Mouse (Mus musculus): ENCODE data around the gene Scaf4. TPM values are rescaled to one million over a fixed set of nuclear protein-coding genes. Genes with fewer than 3 reads are reported as not detected.
A peak's percentile ranks its signal among the peaks of the same experiment; 100 is the strongest.

Gene Scaf4
- polyA plus RNA-seq, 1 experiment = 67.0 TPM

DNA sequence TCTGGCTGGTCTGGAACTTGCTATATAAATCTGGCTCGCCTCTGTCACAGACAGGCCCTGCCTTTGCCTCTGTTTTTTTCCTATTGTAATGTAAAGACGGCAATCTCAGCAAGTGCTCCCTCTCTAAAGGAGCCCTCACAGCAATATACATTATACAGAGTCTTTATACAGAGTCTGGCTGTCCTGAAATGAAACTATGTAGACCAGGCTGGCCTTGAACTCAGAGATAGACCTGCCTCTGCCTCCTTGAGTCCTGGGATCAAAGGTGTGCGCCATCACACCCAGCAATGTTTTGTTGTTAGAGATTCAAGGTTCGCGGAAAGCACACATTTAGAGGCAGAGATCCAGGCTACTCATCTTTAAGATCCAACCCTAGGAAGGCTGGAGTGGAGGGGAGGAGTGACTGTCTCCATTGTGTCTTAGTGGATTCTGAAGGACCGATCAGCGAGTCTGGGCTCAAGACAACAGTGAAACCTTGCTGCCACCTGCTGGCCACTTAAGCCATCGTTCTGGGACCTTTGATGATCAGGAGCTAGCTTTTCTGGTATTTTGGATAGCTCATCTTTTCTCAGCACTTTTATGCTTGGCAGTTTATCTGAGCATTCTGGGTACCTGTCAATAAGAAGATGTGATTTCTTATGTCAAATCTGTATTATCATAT is 98.2 kb downstream of the Scaf4 start:
- no peaks in the 10 kb centered on the region for H3K4me1 ChIP-seq (ENCODE audit: control insufficient read depth, insufficient read depth, low read length)
- no peak overlapping the region for H3K4me3 ChIP-seq (ENCODE audit: control insufficient read depth, low read depth, low read length)
- no peaks in the 10 kb centered on the region for H3K27me3 ChIP-seq (ENCODE audit: control insufficient read depth, insufficient read depth, low read length)
- H3K36me3 ChIP-seq (ENCODE audit: control insufficient read depth, insufficient read depth, low read length) = no peaks in the 10 kb centered on the region
- no peak overlapping the region for H3K27ac ChIP-seq (ENCODE audit: control insufficient read depth, insufficient read depth, low read depth, low read length)
- TF ChIP-seq POLR2A (IDR thresholded peaks at IDR 0.05; ENCODE audit: control insufficient read depth, low read depth, low read length) (no peak), CTCF (IDR thresholded peaks at IDR 0.05; ENCODE audit: control insufficient read depth, insufficient read depth, insufficient replicate concordance, low read depth, low read length) (peak; percentile 72; the same call in 1 of the 2 replicates)

DNA sequence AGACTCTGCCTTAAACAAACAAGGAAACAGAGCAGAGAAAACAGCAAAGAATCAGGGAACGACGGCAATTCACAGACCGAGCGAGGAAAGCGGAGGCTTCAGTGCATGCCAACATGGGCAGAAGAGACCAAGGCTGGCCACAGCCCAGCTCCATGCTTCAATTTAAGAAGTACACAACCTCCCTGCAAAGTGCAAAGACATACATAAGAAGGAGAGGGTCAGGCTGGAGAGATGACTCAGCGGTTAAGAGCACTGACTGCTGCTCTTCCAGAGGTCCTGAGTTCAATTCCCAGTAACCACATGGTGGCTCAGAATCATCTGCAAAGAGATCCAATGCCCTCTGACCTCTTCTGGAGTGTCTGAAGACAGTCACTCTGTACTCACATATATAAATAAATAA is 100.2 kb downstream of the Scaf4 start:
- H3K36me3 ChIP-seq (ENCODE audit: control insufficient read depth, insufficient read depth, low read length) = no peaks in the 10 kb centered on the region
- H3K4me1 ChIP-seq (ENCODE audit: control insufficient read depth, insufficient read depth, low read length) = no peaks in the 10 kb centered on the region
- no peak overlapping the region for H3K4me3 ChIP-seq (ENCODE audit: control insufficient read depth, low read depth, low read length)
- no peak overlapping the region for H3K27ac ChIP-seq (ENCODE audit: control insufficient read depth, insufficient read depth, low read depth, low read length)
- no peaks in the 10 kb centered on the region for H3K27me3 ChIP-seq (ENCODE audit: control insufficient read depth, insufficient read depth, low read length)
- TF ChIP-seq POLR2A (IDR thresholded peaks at IDR 0.05; ENCODE audit: control insufficient read depth, low read depth, low read length) = no peak
- no peak for TF ChIP-seq CTCF (IDR thresholded peaks at IDR 0.05; ENCODE audit: control insufficient read depth, insufficient read depth, insufficient replicate concordance, low read depth, low read length)

DNA sequence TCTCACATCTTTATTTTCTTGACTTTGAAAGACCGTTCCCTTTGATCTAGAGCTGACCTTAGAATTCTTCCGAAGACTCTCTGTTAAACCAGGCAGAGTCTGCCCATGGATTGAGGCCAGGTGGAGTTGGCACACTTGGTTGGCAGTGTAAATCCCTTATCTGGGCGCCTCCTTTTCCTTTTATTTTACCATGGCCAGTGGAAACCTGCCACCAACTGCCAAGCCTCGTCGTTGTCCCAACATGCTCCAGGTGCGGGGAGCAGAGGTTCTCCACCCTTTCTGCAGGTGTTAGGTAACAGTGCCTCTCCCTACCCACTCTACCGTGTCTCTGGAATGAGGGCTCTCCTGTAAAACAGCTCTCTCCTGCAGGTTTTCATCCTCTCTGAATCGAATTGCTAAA is 102.6 kb downstream of the Scaf4 start:
- H3K4me3 ChIP-seq (ENCODE audit: control insufficient read depth, low read depth, low read length) = no peak overlapping the region
- no peaks in the 10 kb centered on the region for H3K27me3 ChIP-seq (ENCODE audit: control insufficient read depth, insufficient read depth, low read length)
- no peaks in the 10 kb centered on the region for H3K4me1 ChIP-seq (ENCODE audit: control insufficient read depth, insufficient read depth, low read length)
- H3K36me3 ChIP-seq (ENCODE audit: control insufficient read depth, insufficient read depth, low read length) = no peaks in the 10 kb centered on the region
- H3K27ac ChIP-seq (ENCODE audit: control insufficient read depth, insufficient read depth, low read depth, low read length) = no peak overlapping the region
- TF ChIP-seq CTCF (IDR thresholded peaks at IDR 0.05; ENCODE audit: control insufficient read depth, insufficient read depth, insufficient replicate concordance, low read depth, low read length) (no peak), POLR2A (IDR thresholded peaks at IDR 0.05; ENCODE audit: control insufficient read depth, low read depth, low read length) (no peak)

DNA sequence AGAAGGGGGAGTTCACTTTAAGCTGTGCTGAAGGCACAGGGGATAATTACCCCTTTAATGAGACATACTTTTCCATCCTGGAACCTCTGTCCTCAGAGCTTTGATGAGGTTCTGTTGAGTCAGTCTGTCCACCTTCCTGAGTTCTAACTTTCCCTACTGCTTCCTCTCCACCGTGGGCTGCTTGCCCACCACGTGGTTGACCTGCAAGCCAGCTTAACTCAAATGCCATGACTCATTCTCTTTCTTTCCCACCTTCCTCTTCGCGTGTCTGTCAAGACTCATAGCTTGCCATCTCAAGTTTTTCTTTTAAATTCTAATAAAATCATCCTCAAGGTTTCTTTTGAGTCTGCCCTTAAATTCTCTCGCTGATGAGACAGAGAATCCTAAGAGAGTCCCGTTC is 103.3 kb downstream of the Scaf4 start:
- H3K4me3 ChIP-seq (ENCODE audit: control insufficient read depth, low read depth, low read length) = no peak overlapping the region
- no peak overlapping the region for H3K27ac ChIP-seq (ENCODE audit: control insufficient read depth, insufficient read depth, low read depth, low read length)
- no peaks in the 10 kb centered on the region for H3K36me3 ChIP-seq (ENCODE audit: control insufficient read depth, insufficient read depth, low read length)
- no peaks in the 10 kb centered on the region for H3K4me1 ChIP-seq (ENCODE audit: control insufficient read depth, insufficient read depth, low read length)
- H3K27me3 ChIP-seq (ENCODE audit: control insufficient read depth, insufficient read depth, low read length) = no peaks in the 10 kb centered on the region
- TF ChIP-seq CTCF (IDR thresholded peaks at IDR 0.05; ENCODE audit: control insufficient read depth, insufficient read depth, insufficient replicate concordance, low read depth, low read length) (no peak), POLR2A (IDR thresholded peaks at IDR 0.05; ENCODE audit: control insufficient read depth, low read depth, low read length) (no peak)

DNA sequence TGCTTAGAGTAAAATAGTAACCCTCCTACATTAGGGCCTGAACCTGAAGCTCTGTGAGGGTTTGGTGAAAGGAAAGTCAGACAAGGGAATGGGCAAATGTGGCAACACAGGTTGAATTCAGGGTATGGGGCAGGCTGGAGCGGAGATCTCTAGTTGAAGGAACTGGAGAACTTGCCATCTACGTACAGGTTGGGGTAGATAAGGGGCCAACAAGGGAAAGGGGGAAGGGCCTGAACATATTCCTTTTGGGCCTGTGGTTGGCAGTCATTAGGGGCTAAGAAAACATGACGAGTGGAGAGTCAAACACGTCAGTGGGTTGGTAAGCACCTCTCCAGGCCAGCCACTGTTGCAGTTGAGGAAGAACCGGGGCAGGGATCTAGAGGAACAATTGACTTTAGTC is 104.4 kb downstream of the Scaf4 start:
- Histone ChIP-seq H3K36me3 (ENCODE audit: control insufficient read depth, insufficient read depth, low read length) (no peaks in the 10 kb centered on the region), H3K4me1 (ENCODE audit: control insufficient read depth, insufficient read depth, low read length) (no peaks in the 10 kb centered on the region), H3K27ac (ENCODE audit: control insufficient read depth, insufficient read depth, low read depth, low read length) (no peak overlapping the region), H3K4me3 (ENCODE audit: control insufficient read depth, low read depth, low read length) (no peak overlapping the region), H3K27me3 (ENCODE audit: control insufficient read depth, insufficient read depth, low read length) (no peaks in the 10 kb centered on the region)
- no peak for TF ChIP-seq CTCF (IDR thresholded peaks at IDR 0.05; ENCODE audit: control insufficient read depth, insufficient read depth, insufficient replicate concordance, low read depth, low read length)
- TF ChIP-seq POLR2A (IDR thresholded peaks at IDR 0.05; ENCODE audit: control insufficient read depth, low read depth, low read length) = no peak

DNA sequence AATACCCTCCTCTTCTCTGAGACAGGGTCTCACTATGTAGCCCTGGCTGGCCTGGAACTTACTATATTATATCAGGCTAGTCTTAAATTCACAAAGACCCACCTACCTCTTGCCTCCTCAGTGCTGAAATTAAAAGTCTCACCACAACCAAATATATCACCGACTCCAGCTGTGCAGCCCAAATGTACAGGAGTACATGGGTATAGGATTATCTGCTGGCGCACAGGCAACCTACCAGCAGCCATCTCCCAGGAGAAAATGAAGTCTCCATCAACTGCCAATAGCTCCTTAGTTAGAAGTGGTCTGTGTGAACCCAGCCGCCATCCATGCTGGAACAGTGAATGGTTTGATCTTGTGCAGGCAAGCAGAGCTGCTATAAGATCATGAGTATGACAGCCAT is 105.9 kb downstream of the Scaf4 start:
- H3K36me3 ChIP-seq (ENCODE audit: control insufficient read depth, insufficient read depth, low read length) = no peaks in the 10 kb centered on the region
- H3K4me1 ChIP-seq (ENCODE audit: control insufficient read depth, insufficient read depth, low read length) = no peaks in the 10 kb centered on the region
- no peak overlapping the region for H3K4me3 ChIP-seq (ENCODE audit: control insufficient read depth, low read depth, low read length)
- no peak for TF ChIP-seq CTCF (IDR thresholded peaks at IDR 0.05; ENCODE audit: control insufficient read depth, insufficient read depth, insufficient replicate concordance, low read depth, low read length)
- no peak for TF ChIP-seq POLR2A (IDR thresholded peaks at IDR 0.05; ENCODE audit: control insufficient read depth, low read depth, low read length)
- no peak overlapping the region for H3K27ac ChIP-seq (ENCODE audit: control insufficient read depth, insufficient read depth, low read depth, low read length)
- H3K27me3 ChIP-seq (ENCODE audit: control insufficient read depth, insufficient read depth, low read length) = no peaks in the 10 kb centered on the region

DNA sequence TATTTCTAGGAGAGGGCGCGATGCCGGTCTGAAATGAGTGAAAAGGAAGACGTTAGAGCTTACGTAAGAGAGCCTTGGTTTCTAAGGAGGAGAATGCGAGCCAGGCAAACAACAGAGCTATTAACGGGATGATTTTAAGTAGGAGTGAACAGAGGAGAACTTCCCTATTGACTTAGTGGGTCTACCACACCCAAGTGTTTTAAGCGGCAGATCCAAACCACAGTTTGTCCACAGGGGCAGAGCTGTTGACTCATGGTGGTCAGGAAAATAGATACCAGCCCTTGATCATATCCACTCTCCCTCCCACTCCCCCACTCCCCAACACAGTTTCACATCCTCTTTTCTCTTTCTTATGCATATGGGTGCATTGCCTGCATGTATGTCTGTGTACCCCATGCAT is 106.9 kb downstream of the Scaf4 start:
- H3K27ac ChIP-seq (ENCODE audit: control insufficient read depth, insufficient read depth, low read depth, low read length) = no peak overlapping the region
- TF ChIP-seq CTCF (IDR thresholded peaks at IDR 0.05; ENCODE audit: control insufficient read depth, insufficient read depth, insufficient replicate concordance, low read depth, low read length) = no peak
- TF ChIP-seq POLR2A (IDR thresholded peaks at IDR 0.05; ENCODE audit: control insufficient read depth, low read depth, low read length) = no peak
- H3K36me3 ChIP-seq (ENCODE audit: control insufficient read depth, insufficient read depth, low read length) = no peaks in the 10 kb centered on the region
- no peak overlapping the region for H3K4me3 ChIP-seq (ENCODE audit: control insufficient read depth, low read depth, low read length)
- no peaks in the 10 kb centered on the region for H3K4me1 ChIP-seq (ENCODE audit: control insufficient read depth, insufficient read depth, low read length)
- H3K27me3 ChIP-seq (ENCODE audit: control insufficient read depth, insufficient read depth, low read length) = no peaks in the 10 kb centered on the region
